Mouse (Mus musculus): ENCODE results near the gene Rhox4b. TPM values are rescaled to one million over a fixed set of nuclear protein-coding genes. Genes with fewer than 3 reads are reported as not detected.
"Not testable (repeated sequence)": the region's sequence is repeated elsewhere in the genome, so short reads cannot be mapped to it uniquely, and the experiment has no call there.

The Rhox4b gene
- not detected for total RNA-seq (2021)

DNA sequence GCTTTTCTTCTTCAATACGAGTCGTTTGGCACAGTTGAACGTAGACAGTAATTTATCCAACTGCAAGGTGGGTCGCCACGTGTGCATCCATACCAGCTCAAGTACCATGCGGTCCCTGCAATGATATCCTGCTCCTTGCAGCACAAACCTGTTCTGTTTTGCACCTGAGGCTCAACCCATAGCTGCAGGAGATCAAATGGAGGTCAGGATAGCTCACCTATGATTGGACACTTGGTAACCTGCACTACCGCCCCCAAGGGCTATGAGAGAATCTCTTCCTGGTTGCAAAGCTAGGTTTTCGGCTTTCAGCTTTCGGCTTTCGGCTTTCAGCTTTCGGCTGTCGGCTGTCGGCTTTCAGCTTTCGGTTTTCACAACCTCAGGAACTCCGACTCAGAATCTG is at the start of gene Rhox4b:
Gene Rhox4b (plus strand): TSS at position 301 of the 400 bp plus-strand sequence.
- DNase-seq (ENCODE audit: extremely low spot score in 1 of 2, low spot score in 2 of 2); intact Hi-C loops (cut with DNase I): not testable (repeated sequence)

DNA sequence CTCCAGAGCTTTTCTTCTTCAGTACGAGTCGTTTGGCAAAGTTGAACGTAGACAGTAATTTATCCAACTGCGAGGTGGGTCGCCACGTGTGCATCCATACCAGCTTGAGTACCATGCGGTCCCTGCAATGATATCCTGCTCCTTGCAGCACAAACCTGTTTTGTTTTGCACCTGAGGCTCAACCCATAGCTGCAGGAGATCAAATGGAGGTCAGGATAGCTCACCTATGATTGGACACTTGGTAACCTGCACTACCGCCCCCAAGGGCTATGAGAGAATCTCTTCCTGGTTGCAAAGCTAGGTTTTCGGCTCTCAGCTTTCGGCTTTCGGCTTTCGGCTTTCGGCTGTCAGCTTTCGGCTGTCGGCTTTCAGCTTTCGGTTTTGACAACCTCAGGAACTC is 41.7 kb upstream of the Rhox4b start, which contains the start of gene Rhox4a2:
Gene Rhox4a2 (plus strand): TSS at position 301 of the 400 bp plus-strand sequence.
- DNase-seq (ENCODE audit: extremely low spot score in 1 of 2, low spot score in 2 of 2); intact Hi-C loops (cut with DNase I): not testable (repeated sequence)

DNA sequence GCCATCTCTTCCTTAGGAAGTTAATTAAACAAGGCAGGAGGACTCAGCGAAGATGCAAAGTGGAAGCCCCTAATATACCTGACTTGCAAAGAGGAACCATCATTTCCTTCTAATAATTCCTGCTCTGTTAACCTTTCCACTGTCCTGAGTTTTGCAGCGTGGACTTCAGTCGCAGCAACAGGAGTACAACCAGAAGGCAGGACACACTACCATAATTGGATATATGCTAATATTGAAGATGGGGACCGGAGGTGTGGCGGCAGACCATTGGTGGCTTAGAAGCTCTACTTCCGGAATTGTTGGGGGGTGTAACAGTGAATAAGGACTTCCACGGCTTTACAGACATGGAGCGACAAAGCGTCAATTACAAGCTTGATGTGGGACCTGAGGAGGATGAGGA is 20.5 kb upstream of the Rhox4b start, which contains the start of gene Rhox2b:
Gene Rhox2b (plus strand): TSS at position 301 of the 400 bp plus-strand sequence.
- DNase-seq (ENCODE audit: extremely low spot score in 1 of 2, low spot score in 2 of 2); intact Hi-C loops (cut with DNase I): not testable (repeated sequence)

DNA sequence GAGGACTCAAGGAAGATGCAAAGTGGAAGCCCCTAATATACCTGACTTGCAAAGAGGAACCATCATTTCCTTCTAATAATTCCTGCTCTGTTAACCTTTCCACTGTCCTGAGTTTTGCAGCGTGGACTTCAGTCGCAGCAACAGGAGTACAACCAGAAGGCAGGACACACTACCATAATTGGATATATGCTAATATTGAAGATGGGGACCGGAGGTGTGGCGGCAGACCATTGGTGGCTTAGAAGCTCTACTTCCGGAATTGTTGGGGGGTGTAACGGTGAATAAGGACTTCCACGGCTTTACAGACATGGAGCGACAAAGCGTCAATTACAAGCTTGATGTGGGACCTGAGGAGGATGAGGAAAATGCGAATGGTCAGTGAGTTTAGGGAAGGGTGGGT is 21.1 kb downstream of the Rhox4b start, which contains the start of gene Rhox2c:
Gene Rhox2c (plus strand): TSS at position 301 of the 400 bp plus-strand sequence.
- intact Hi-C loops (cut with DNase I); DNase-seq (ENCODE audit: extremely low spot score in 1 of 2, low spot score in 2 of 2): not testable (repeated sequence)

DNA sequence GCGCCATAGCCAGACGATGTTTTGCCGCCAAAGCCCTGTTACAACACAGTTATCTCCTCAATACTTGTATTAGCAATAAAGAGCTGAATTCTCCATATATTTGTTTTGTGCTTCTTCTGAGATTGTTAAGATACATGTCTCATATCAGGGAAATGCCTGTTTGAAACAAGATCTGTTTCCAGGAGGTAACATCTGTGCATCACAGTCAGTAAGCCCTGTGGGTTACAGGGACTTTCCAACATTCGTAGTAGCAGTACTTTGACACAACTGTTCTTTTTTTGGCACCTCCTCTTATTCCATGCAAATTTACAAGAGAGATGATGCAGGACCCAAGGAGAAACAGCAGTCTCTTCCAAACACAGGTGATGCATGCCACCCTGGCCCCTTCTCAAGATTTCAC is 26.0 kb downstream of the Rhox4b start, which contains the start of gene Rhox3c:
Gene Rhox3c (plus strand): TSS at position 301 of the 400 bp plus-strand sequence.
- DNase-seq (ENCODE audit: extremely low spot score in 1 of 2, low spot score in 2 of 2); intact Hi-C loops (cut with DNase I): not testable (repeated sequence)

DNA sequence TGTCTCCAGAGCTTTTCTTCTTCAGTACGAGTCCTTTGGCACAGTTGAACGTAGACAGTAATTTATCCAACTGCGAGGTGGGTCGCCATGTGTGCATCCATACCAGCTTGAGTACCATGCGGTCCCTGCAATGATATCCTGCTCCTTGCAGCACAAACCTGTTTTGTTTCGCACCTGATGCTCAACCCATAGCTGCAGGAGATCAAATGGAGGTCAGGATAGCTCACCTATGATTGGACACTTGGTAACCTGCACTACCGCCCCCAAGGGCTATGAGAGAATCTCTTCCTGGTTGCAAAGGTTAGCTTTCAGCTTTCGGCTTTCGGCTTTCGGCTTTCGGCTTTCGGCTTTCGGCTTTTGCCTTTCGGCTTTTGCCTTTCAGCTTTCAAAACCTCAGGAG is 47.7 kb downstream of the Rhox4b start, which contains the start of gene Rhox4c:
Gene Rhox4c (plus strand): TSS at position 301 of the 400 bp plus-strand sequence.
- intact Hi-C loops (cut with DNase I); DNase-seq (ENCODE audit: extremely low spot score in 1 of 2, low spot score in 2 of 2): not testable (repeated sequence)

Other genes starting within 250 kb of the Rhox4b start
- 100 to 1,000 TPM; 225 to 235 TPM for gene Ndufa1, start 241.3 kb upstream of the Rhox4b start, total RNA-seq (2021)
- 1 to 10 TPM; 8.2 to 8.4 TPM for gene Rnf113a1, start 241.2 kb upstream of the Rhox4b start, total RNA-seq (2021)
- gene Gm9, start 221.5 kb upstream of the Rhox4b start, total RNA-seq (2021), result not detected
- gene Rhox1, start 210.2 kb upstream of the Rhox4b start, total RNA-seq (2021), result not detected
- not detected for gene Rhox2a, start 187.5 kb upstream of the Rhox4b start, total RNA-seq (2021)
- not detected for gene Rhox3a, start 182.6 kb upstream of the Rhox4b start, total RNA-seq (2021)
- not detected for gene Rhox4a, start 167.2 kb upstream of the Rhox4b start, total RNA-seq (2021)
- not detected for gene Rhox3a2, start 52.5 kb upstream of the Rhox4b start, total RNA-seq (2021)
- not detected for gene Rhox4a2, start 41.6 kb upstream of the Rhox4b start, total RNA-seq (2021)
- gene Rhox2b, start 20.4 kb upstream of the Rhox4b start, total RNA-seq (2021), result not detected
- not detected for gene Rhox2c, start 21.2 kb downstream of the Rhox4b start, total RNA-seq (2021)
- gene Rhox3c, start 26.1 kb downstream of the Rhox4b start, total RNA-seq (2021), result not detected
- not detected for gene Rhox4c, start 47.8 kb downstream of the Rhox4b start, total RNA-seq (2021)
- not detected for gene Rhox2d, start 60.9 kb downstream of the Rhox4b start, total RNA-seq (2021)
- not detected for gene Rhox4d, start 81.9 kb downstream of the Rhox4b start, total RNA-seq (2021)
- gene Rhox2e, start 98.0 kb downstream of the Rhox4b start, total RNA-seq (2021), result not detected
- gene Rhox3e, start 109.5 kb downstream of the Rhox4b start, total RNA-seq (2021), result not detected
- gene Rhox4e, start 124.9 kb downstream of the Rhox4b start, total RNA-seq (2021), result not detected
- gene Rhox2f, start 138.9 kb downstream of the Rhox4b start, total RNA-seq (2021), result not detected
- gene Rhox3f, start 148.5 kb downstream of the Rhox4b start, total RNA-seq (2021), result not detected
- not detected for gene Rhox4f, start 175.2 kb downstream of the Rhox4b start, total RNA-seq (2021)
- not detected for gene Rhox3g, start 196.1 kb downstream of the Rhox4b start, total RNA-seq (2021)
- not detected for gene Rhox2g, start 211.0 kb downstream of the Rhox4b start, total RNA-seq (2021)
- not detected for gene Rhox4g, start 218.8 kb downstream of the Rhox4b start, total RNA-seq (2021)
- gene Rhox3h, start 236.3 kb downstream of the Rhox4b start, total RNA-seq (2021), result not detected
- gene Rhox2h, start 240.8 kb downstream of the Rhox4b start, total RNA-seq (2021), result not detected

All from left cerebral cortex, postnatal 10 days (tissue).